Mouse (Mus musculus) bone marrow macrophage, adult 2 months (primary cell): Measurements from ENCODE around the gene Olfr47. TPM values are rescaled to one million over a fixed set of nuclear protein-coding genes. Genes with fewer than 3 reads are reported as not detected.
"Not testable (repeated sequence)": the region's sequence is repeated elsewhere in the genome, so short reads cannot be mapped to it uniquely, and the experiment has no call there.

Source experiments
- H3K27ac ChIP-seq: 2 replicates; pipeline ENCODE4 v1.5.1; 2012; ENCODE audit warnings: low read depth, low read length; ENCODE audit not compliant: insufficient read depth
- H3K4me1 ChIP-seq: 2 replicates; pipeline ENCODE4 v1.6.1; 2012; ENCODE audit warnings: low read length; ENCODE audit not compliant: control insufficient read depth, insufficient read depth
- H3K4me3 ChIP-seq: 2 replicates; pipeline ENCODE4 v1.5.1; 2012; ENCODE audit warnings: mild to moderate bottlenecking, low read length, moderate library complexity; ENCODE audit not compliant: insufficient read depth
- CTCF ChIP-seq: IDR thresholded peaks from 2 replicates; pipeline ENCODE4 v1.5.1; 2012; ENCODE audit warnings: low read depth, mild to moderate bottlenecking, low read length, moderate library complexity
- POLR2A ChIP-seq: IDR thresholded peaks from 2 replicates; pipeline ENCODE4 v1.6.1; 2012; ENCODE audit warnings: mild to moderate bottlenecking, low read depth, low read length, borderline replicate concordance
- polyA plus RNA-seq: library from polyadenylated mRNA; stranded (reverse); fragments of >200 nt; gene quantifications from 2 replicates; pipeline ENCODE4 v1.2.4, GENCODE M21; 2012; ENCODE audit not compliant: missing spikeins, insufficient read depth, insufficient read length

The Olfr47 gene
- not detected in 2 replicates for polyA plus RNA-seq

GRCm38 (mm10) chr6:43231255-43231654 lies at the start of gene Olfr47:
Olfr47 (plus strand) TSS chr6:43231529.
- H3K27ac ChIP-seq, H3K4me3 ChIP-seq, H3K4me1 ChIP-seq: not testable (repeated sequence)

- no peak overlapping the region for H3K27ac ChIP-seq
- no peak for TF ChIP-seq POLR2A
- TF ChIP-seq CTCF: no peak
Measured at GRCm38 (mm10) chr6:43190986-43191385, 40.3 kb upstream of the Olfr47 start.

GRCm38 (mm10) chr6:43196781-43197180 lies 34.5 kb upstream of the Olfr47 start, which contains the start of gene Olfr435:
Olfr435 (plus strand) TSS chr6:43197146.
- Histone ChIP-seq H3K4me1 (no peaks in the 10 kb centered on the region), H3K27ac (no peak within 1 kb of the TSS), H3K4me3 (no peak within 1 kb of the TSS)
- TF ChIP-seq POLR2A: no peak
- no peak for TF ChIP-seq CTCF

More at GRCm38 (mm10) chr6:43190986-43191385, 40.3 kb upstream of the Olfr47 start:
- Histone ChIP-seq H3K4me3 (no peak overlapping the region), H3K4me1 (no peaks in the 10 kb centered on the region)

- TF ChIP-seq CTCF (no peak), POLR2A (no peak)
- no peak overlapping the region for H3K4me3 ChIP-seq
- no peak overlapping the region for H3K27ac ChIP-seq
- no peaks in the 10 kb centered on the region for H3K4me1 ChIP-seq
Measured at GRCm38 (mm10) chr6:43198094-43198493, 33.2 kb upstream of the Olfr47 start.

GRCm38 (mm10) chr6:43202786-43203185 lies 28.5 kb upstream of the Olfr47 start:
- Histone ChIP-seq H3K4me3 (no peak overlapping the region), H3K27ac (no peak overlapping the region), H3K4me1 (no peaks in the 10 kb centered on the region)
- no peak for TF ChIP-seq POLR2A
- TF ChIP-seq CTCF: no peak

- Histone ChIP-seq H3K4me1 (no peaks in the 10 kb centered on the region), H3K4me3 (no peak overlapping the region), H3K27ac (no peak overlapping the region)
- no peak for TF ChIP-seq CTCF
- TF ChIP-seq POLR2A: no peak
Measured at GRCm38 (mm10) chr6:43205355-43205754, 26.0 kb upstream of the Olfr47 start.

- H3K27ac ChIP-seq, H3K4me3 ChIP-seq, H3K4me1 ChIP-seq: not testable (repeated sequence)
Measured at GRCm38 (mm10) chr6:43212873-43213272, 18.5 kb upstream of the Olfr47 start, which contains the start of gene Olfr434. Olfr434 (plus strand) TSS chr6:43213021.

- Histone ChIP-seq H3K27ac (no peak overlapping the region), H3K4me3 (no peak overlapping the region), H3K4me1 (no peaks in the 10 kb centered on the region)
- TF ChIP-seq CTCF (no peak), POLR2A (no peak)
Measured at GRCm38 (mm10) chr6:43242061-43242460, 10.7 kb downstream of the Olfr47 start.

GRCm38 (mm10) chr6:43247396-43247795 lies 16.1 kb downstream of the Olfr47 start:
- TF ChIP-seq POLR2A: no peak
- no peak for TF ChIP-seq CTCF

GRCm38 (mm10) chr6:43252994-43253393 lies 21.7 kb downstream of the Olfr47 start:
- TF ChIP-seq POLR2A (no peak), CTCF (no peak)
- H3K27ac ChIP-seq: no peak overlapping the region
- no peak overlapping the region for H3K4me3 ChIP-seq
- H3K4me1 ChIP-seq: no peaks in the 10 kb centered on the region

More at GRCm38 (mm10) chr6:43247396-43247795, 16.1 kb downstream of the Olfr47 start:
- Histone ChIP-seq H3K4me1 (no peaks in the 10 kb centered on the region), H3K27ac (no peak overlapping the region), H3K4me3 (no peak overlapping the region)
